Mouse (Mus musculus) central nervous system, embryonic 14 days (tissue): ENCODE measurements around the gene Synm. TPM values are rescaled to one million over a fixed set of nuclear protein-coding genes. Genes with fewer than 3 reads are reported as not detected.

Source experiments
- polyA plus RNA-seq: library from polyadenylated mRNA; depleted of rRNA; stranded (reverse); fragments of >200 nt; gene quantifications from 2 replicates; pipeline ENCODE4 v1.2.3, GENCODE M21; 2012; rRNA removed

The Synm gene
- 2.4 and 3.5 TPM in 2 replicates for polyA plus RNA-seq

DNA sequence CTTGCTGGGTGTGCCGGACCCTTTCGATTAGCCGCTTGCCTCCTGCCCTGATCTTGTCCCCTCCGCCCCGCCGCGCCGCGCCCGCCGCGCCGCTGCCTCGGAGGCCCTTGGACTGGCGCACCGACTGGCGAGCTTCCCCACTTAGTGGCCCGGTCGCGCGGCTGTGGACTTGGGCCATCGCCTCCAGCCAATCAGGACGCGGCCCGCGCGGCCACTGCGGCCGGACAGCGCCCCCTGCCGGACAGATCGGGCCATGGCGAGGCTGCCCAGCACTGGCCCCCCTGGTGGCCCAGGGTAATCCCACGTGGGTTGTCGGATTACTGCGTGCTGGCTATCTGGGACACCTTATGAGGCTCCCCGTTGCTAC, at the start of gene Synm:
Gene Synm (minus strand): TSS at position 114 of the 367 bp plus-strand sequence.

Other genes with a start within 250 kb of the Synm start
- 39.6 and 44.0 TPM in 2 replicates for gene Lrrc28, start 114.5 kb downstream of the Synm start, polyA plus RNA-seq
- 15.9 and 16.6 TPM in 2 replicates for gene Ttc23, start 112.3 kb downstream of the Synm start, polyA plus RNA-seq
- gene Igf1r, start 193.1 kb upstream of the Synm start, polyA plus RNA-seq = 28.6 and 33.5 TPM in 2 replicates